Mouse (Mus musculus) liver, postnatal 0 days (tissue): Measurements from ENCODE around the gene Paxx.

ENCODE experiments used
- CTCF ChIP-seq: sonication (generic); IDR thresholded peaks from 2 replicates; pipeline ENCODE4 v1.5.1; 2016; ENCODE audit warnings: antibody characterized with exemption, low read depth
- EP300 ChIP-seq: IDR thresholded peaks from 2 replicates; pipeline ENCODE4 v1.6.1; 2016; ENCODE audit warnings: antibody characterized with exemption, low read depth, mild to moderate bottlenecking

DNA sequence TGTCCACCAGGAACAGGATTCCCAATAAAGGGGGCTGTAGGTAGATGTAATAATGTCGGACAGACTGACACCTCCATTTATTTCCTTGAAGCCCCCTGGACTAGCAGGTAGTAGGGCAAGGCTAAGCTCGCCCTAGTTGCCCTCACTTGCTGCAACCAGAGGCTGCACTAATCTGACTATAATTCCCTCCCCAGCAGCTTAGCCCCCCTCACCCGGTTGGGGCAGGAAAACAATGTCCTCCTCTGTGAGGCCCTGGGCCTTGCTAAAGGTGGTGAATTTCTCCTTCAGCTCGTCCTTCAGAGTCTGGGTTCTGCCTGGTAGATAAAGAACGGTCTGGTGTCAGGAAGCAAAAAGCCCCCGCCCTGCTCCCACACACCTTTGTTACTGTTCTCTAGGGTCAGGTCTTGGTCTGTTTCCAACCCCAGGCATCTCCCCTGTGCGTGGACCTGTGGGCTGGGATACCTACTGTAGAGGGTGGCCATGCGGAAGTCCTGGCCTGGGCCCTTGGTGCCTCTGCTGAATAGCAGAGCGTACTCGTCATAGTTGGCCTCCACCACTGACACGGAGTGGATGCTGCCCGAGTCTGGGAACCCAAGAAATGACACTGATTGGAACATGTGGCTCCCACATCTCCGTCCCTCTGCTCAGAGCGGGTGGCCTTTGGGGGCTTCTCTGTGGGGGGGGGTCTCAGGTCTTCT, 6.9 kb upstream of the Paxx start:
- TF ChIP-seq CTCF (no peak), EP300 (no peak)
